Mouse (Mus musculus) forebrain, embryonic 16.5 days (tissue): ENCODE measurements at regions not wholly inside any gene's neighbourhood (a gene's known extent, or its start where the extent isn't known, plus 50 kb on each side); places are given as distances from the start of the nearest gene placed in this dataset.

ENCODE experiments used
- ATAC-seq: fragments of 200-750 bp; cut with Nextera tagmentation; 2 replicates; pipeline ENCODE4 v1.8.0; 2017; ENCODE audit warnings: mild to moderate bottlenecking, moderate library complexity
- H3K27ac ChIP-seq: fragments of 300-500 bp; sonication (generic); 2 replicates; pipeline ENCODE4 v1.5.1; 2014; ENCODE audit warnings: low read length, control low read depth
- H3K27me3 ChIP-seq: fragments of 300-500 bp; sonication (generic); replicated peaks from 2 replicates; pipeline ENCODE4 v1.6.1; 2014; ENCODE audit warnings: low read length; ENCODE audit not compliant: control insufficient read depth, insufficient read depth
- H3K36me3 ChIP-seq: fragments of 300-500 bp; sonication (generic); 2 replicates; pipeline ENCODE4 v1.6.1; 2014; ENCODE audit not compliant: control insufficient read depth, insufficient read depth
- H3K4me1 ChIP-seq: fragments of 300-500 bp; sonication (generic); replicated peaks from 2 replicates; pipeline ENCODE4 v1.6.1; 2014; ENCODE audit warnings: low read length; ENCODE audit not compliant: control insufficient read depth, insufficient read depth
- H3K4me2 ChIP-seq: fragments of 300-500 bp; sonication (generic); 2 replicates; pipeline ENCODE4 v1.6.1; 2014; ENCODE audit warnings: mild to moderate bottlenecking, low read length, control low read depth
- H3K4me3 ChIP-seq: fragments of 300-500 bp; sonication (generic); replicated peaks from 2 replicates; pipeline ENCODE4 v1.5.1; 2014; ENCODE audit warnings: mild to moderate bottlenecking, low read length, control low read depth
- H3K9ac ChIP-seq: fragments of 300-500 bp; sonication (generic); replicated peaks from 2 replicates; pipeline ENCODE4 v1.6.1; 2014; ENCODE audit warnings: low read depth, low read length, control low read depth
- H3K9me3 ChIP-seq: fragments of 300-500 bp; sonication (generic); 2 replicates; pipeline ENCODE4 v1.6.1; 2016; ENCODE audit warnings: low read length; ENCODE audit not compliant: control insufficient read depth
- WGBS: fragments of 180-500 bp; shearing (Covaris S2); extraction: QIAGEN DNeasy Blood & Tissue Kit; methylation state at CpG from one replicate; pipeline ENCODE4 v1.1.7; 2014; 5-methylcytosine and 5-hydroxymethylcytosine counted together

DNA sequence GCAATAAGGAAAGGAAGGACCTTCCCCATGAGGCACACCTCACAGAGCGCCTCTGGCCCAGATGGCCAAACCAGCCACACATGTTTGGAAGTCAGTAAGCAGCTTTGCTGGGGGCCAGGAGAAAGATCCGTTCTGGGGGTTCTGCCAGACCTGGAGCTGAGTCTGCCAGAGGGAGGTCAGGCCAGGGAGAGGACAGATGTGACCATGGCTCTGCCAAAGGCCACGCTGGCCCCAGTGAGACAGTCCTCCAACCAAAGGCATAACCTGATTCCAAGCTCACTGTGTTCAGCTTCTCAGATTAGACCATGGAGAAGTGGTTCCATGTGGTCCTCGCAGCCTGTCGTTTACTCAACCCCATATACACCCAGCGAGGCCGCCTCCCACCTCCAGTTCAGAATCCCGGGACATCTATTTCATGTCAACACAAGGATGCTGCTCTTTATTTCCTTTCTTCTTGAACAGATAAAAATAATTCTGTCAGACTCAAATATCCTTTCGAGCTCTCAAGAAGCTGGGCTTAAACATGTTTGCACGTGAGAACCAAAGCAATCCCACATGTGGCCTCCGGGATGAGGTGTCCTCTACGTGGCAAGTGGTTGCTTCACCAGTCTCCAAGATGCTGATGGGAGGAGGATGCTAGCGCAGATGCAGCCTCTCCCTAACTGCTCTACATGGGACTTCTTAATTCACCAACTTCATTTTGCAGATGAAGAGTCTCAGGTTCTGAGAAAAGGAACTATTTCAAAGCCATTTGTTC, 130.1 kb upstream of the Usp24 start:
- Histone ChIP-seq H3K9ac (no peak overlapping the region), H3K27ac (no peak overlapping the region), H3K27me3 (no peaks in the 10 kb centered on the region), H3K4me2 (no peak overlapping the region), H3K4me3 (no peak overlapping the region), H3K9me3 (no peaks in the 10 kb centered on the region), H3K36me3 (no peaks in the 10 kb centered on the region), H3K4me1 (peaks cover 4% of the 10 kb centered on the region; the same call in 1 of the 2 replicates)
- 87% methylated on average over 13 of the region's 13 CpGs for WGBS
- no peak for ATAC-seq

DNA sequence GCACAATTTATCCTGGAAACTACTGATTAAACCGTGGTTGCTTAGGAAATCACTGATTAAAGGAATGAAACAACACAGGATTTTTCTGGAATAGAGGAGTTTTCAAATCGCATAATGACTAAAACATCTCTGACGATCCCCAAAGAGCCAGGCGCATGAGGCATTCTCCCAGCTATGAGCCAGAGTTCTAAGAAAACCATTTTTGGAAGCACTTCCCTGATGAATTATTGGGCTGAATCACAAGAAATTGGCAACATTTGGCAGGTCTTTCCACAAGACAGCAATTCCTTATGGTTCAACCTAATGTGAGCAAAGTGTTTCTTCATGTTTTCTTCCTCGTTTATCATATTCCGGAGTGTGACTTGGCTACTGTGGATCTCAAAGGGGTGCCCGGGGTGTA, 129.3 kb upstream of the Usp24 start:
- Histone ChIP-seq H3K4me2 (no peak overlapping the region), H3K27me3 (no peaks in the 10 kb centered on the region), H3K9me3 (no peaks in the 10 kb centered on the region), H3K36me3 (no peaks in the 10 kb centered on the region), H3K4me3 (no peak overlapping the region), H3K27ac (no peak overlapping the region), H3K4me1 (peaks cover 4% of the 10 kb centered on the region; the same call in 1 of the 2 replicates), H3K9ac (no peak overlapping the region)
- ATAC-seq, result no peak
- 68% methylated on average over 7 of the region's 7 CpGs for WGBS

DNA sequence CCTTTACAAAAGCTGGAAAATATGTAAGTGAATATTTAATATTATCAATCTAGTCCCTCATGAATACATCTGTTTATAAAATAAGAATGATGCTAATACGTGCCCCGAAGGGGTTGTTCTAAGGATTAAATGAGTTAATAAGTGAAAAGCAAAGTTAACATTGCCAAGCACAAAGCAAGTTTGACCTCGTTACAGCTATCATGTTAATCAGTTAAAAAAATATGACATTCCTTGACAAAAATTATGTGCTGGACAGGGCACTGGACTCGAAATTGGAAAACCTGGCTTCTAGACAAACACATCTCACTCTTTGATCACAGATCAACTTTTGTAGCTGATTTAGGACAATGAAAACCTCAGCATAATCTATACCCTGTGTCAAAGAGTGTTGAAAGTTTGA, 125.8 kb upstream of the Usp24 start:
- Histone ChIP-seq H3K4me3 (no peak overlapping the region), H3K9me3 (no peaks in the 10 kb centered on the region), H3K9ac (no peak overlapping the region), H3K4me2 (no peak overlapping the region), H3K4me1 (peaks cover 4% of the 10 kb centered on the region; the same call in 1 of the 2 replicates), H3K27me3 (no peaks in the 10 kb centered on the region), H3K27ac (no peak overlapping the region), H3K36me3 (no peaks in the 10 kb centered on the region)
- ATAC-seq, result no peak
- 74% methylated on average over 4 of the region's 4 CpGs for WGBS

DNA sequence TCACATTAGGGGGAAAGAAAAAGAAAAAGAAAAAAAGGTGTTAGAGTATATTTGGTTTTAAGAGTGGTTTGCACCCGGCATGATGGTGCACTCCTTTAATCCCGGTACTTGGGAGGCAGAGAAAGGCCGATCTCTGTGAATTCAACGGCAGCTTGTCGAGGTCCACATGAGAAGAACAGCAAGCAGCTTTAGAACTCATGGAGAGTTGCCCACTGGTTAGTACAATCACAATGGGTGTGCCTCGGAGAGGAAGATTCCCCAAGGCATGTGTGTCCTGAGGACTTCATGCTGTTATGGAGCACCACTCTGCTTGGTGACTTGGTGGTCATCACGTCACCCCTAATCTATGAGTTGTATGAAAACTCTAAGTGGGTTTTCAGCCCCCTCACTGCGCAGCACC, 124.7 kb upstream of the Usp24 start:
- Histone ChIP-seq H3K27me3 (no peaks in the 10 kb centered on the region), H3K4me3 (no peak overlapping the region), H3K27ac (no peak overlapping the region), H3K9ac (no peak overlapping the region), H3K36me3 (no peaks in the 10 kb centered on the region), H3K4me1 (peaks cover 4% of the 10 kb centered on the region; the same call in 1 of the 2 replicates), H3K9me3 (no peaks in the 10 kb centered on the region), H3K4me2 (no peak overlapping the region)
- WGBS, result 89% methylated on average over 8 of the region's 8 CpGs
- ATAC-seq, result no peak

DNA sequence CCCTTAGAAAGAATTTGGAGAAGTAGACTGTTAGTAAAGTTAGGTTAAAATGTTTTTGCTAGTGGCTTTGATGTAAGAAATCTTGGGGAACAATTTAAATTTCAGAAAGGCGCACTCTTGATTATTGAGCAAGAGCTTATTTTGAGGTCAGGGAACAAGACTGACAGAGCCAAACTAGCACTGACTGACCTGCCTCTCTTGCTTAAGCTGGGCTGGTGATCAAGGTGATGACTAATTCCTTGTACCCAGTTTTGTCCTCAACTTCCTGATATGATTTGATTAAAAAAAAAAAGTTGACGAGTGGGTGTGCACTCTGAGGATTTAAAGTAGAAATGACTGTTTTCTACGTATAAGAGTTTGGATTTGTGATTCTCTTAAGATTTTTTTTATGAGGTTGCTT, 124.2 kb upstream of the Usp24 start:
- Histone ChIP-seq H3K27me3 (no peaks in the 10 kb centered on the region), H3K9ac (no peak overlapping the region), H3K4me1 (peaks cover 2% of the 10 kb centered on the region; the same call in 1 of the 2 replicates), H3K4me2 (no peak overlapping the region), H3K9me3 (no peaks in the 10 kb centered on the region), H3K36me3 (no peaks in the 10 kb centered on the region), H3K27ac (no peak overlapping the region), H3K4me3 (no peak overlapping the region)
- 90% methylated on average over 3 of the region's 3 CpGs for WGBS
- no peak for ATAC-seq

DNA sequence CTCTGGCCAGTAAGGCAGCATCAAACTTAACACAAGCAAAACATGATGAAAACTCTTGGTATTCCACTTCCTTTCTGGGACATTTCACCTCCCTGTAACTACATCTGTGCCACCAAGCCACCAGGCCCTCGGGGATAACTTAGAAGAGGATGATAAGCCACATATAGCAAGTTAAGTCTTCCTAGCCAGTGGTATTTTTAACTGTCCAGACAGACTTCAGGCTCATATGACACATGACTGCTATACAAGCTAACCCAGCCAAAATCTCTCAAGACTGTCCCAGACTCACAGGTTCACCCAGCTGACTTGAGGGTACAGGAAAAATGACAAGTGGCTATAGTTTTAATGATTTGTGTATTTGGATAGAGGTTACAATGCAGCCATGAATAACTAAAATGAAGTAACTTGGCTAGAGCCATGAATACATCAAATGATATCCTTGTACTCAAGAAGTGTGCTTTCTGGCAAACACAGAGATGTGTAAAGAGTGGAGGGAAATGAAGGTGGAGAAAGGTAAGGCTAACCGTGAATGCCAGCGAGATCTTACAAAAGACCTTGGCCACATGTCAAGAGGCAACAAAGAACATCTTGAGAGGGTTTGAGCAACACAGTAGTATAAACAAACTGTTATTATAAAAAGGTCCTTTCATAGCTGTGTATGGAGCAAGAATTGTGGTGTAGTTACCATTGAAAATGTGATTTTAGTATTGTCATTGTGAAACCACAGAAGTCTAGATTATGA, 122.6 kb upstream of the Usp24 start:
- no peak for ATAC-seq
- H3K36me3 ChIP-seq, result no peaks in the 10 kb centered on the region
- WGBS, result 59% methylated on average over 3 of the region's 3 CpGs

DNA sequence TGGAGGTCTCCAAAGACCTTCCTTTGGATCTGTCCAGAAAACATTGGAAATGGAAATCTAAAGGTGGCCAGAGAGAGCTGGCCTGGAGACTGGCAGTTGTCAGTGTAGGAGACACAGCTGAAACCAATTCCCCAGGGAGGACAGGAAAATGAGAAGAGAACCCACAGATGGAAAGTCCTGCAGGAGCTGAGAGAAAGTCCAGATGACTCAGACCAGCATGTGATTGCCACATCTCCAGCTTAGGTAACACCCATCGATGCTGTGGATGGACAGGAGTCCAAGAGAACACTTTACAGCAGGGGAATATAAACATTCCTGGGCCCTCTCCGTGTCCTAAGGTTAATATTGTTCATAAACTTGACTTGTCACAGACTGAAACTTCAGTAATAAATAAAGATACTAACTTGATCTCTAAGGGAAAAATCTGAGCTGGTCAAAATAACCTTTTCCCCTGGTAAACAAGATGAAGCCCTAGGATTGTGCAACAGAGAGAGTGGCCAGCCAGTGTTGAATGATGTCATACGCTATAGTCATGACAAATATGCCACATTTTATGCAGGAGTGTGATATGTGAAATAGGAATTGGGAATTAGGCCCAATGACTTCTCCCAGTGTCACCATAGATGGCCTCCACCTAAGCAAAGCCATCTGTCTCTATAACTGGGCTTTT, 120.4 kb upstream of the Usp24 start:
- 93% methylated on average over 3 of the region's 3 CpGs for WGBS
- H3K9ac ChIP-seq, result no peak overlapping the region
- H3K4me3 ChIP-seq, result no peak overlapping the region
- H3K27ac ChIP-seq, result no peak overlapping the region
- H3K4me2 ChIP-seq, result no peak overlapping the region
- H3K9me3 ChIP-seq, result no peaks in the 10 kb centered on the region
- peaks cover 5% of the 10 kb centered on the region for H3K4me1 ChIP-seq
- no peak for ATAC-seq
- no peaks in the 10 kb centered on the region for H3K27me3 ChIP-seq
- no peaks in the 10 kb centered on the region for H3K36me3 ChIP-seq

More for the DNA sequence above, 122.6 kb upstream of the Usp24 start:
- no peak overlapping the region for H3K27ac ChIP-seq
- H3K4me3 ChIP-seq, result no peak overlapping the region
- no peak overlapping the region for H3K4me2 ChIP-seq
- H3K4me1 ChIP-seq, result no peaks in the 10 kb centered on the region
- H3K27me3 ChIP-seq, result no peaks in the 10 kb centered on the region
- no peaks in the 10 kb centered on the region for H3K9me3 ChIP-seq
- no peak overlapping the region for H3K9ac ChIP-seq

DNA sequence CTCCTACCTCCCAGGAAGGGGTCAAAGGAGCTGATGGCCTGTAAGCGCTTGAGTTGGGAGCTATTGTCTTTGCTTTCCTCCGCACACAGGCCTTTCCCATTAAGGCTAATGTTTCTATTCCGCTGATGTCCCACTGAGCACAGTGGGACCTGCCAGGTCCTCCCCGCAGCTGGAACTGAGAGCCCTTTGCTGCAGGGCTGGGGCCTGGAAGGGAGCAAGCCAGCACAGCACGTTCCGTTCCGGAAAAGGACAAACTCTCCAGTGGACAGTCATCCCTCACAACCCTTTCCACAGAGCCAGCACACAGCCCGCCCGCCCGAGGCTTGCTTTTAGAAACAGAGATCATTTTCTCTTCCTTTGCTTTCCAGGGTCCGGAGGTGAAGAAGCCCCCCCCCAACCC, 116.2 kb upstream of the Usp24 start:
- Histone ChIP-seq H3K4me1 (peaks cover 5% of the 10 kb centered on the region), H3K9me3 (no peaks in the 10 kb centered on the region), H3K4me3 (no peak overlapping the region), H3K27me3 (no peaks in the 10 kb centered on the region), H3K27ac (no peak overlapping the region), H3K9ac (no peak overlapping the region), H3K4me2 (no peak overlapping the region), H3K36me3 (no peaks in the 10 kb centered on the region)
- 8% methylated on average over 11 of the region's 11 CpGs for WGBS
- 0 out of 2 replicates have a peak, but pooled peaks have one; percentile 33 for ATAC-seq

DNA sequence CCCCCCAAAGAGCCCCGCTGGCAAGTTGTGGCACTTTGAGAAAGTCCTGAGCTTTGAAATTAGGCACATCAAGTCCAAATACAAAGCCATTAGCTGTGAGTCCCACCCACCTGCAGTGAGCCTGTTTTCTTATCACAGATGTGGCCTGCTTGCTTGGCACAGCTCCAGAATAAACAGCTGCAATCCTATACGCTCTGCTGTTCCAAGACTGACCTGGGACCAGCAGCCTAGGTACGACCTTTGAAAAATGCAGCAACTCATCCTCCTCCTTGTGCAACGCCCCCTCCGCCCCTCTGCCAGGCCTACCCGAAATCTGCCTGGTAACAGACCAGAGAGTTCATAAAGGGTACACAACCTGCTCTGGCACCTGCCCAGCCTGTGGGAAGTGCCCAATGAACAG, 115.8 kb upstream of the Usp24 start:
- Histone ChIP-seq H3K27ac (no peak overlapping the region), H3K4me1 (peaks cover 5% of the 10 kb centered on the region), H3K27me3 (no peaks in the 10 kb centered on the region), H3K9me3 (no peaks in the 10 kb centered on the region), H3K36me3 (no peaks in the 10 kb centered on the region), H3K4me3 (no peak overlapping the region), H3K4me2 (no peak overlapping the region), H3K9ac (no peak overlapping the region)
- 32% methylated on average over 6 of the region's 6 CpGs for WGBS
- ATAC-seq, result no peak
